Mouse (Mus musculus): ENCODE measurements around the gene Fam240a. TPM values are rescaled to one million over a fixed set of nuclear protein-coding genes. Genes with fewer than 3 reads are reported as not detected.

Gene Fam240a
- polyA plus RNA-seq, 1 experiment from 2014 or later: not detected

GRCm38 (mm10) chr9:110907201-110907837, 9.3 kb downstream of the Fam240a start:
- H3K27me3 ChIP-seq: no peaks in the 10 kb centered on the region
- no peak for ATAC-seq (ENCODE audit: low FRiP score, low read depth)
- H3K9ac ChIP-seq (replicated peaks): no peak overlapping the region
- H3K9me3 ChIP-seq: no peaks in the 10 kb centered on the region
- H3K36me3 ChIP-seq: no peaks in the 10 kb centered on the region
- H3K4me3 ChIP-seq: no peak overlapping the region
- no peaks in the 10 kb centered on the region for H3K4me1 ChIP-seq
- no peak overlapping the region for H3K27ac ChIP-seq (replicated peaks)
- 94% methylated on average over 11 of the region's 11 CpGs for WGBS
- no peak overlapping the region for H3K4me2 ChIP-seq (replicated peaks)

- Histone ChIP-seq H3K9ac (replicated peaks) (no peak overlapping the region), H3K4me1 (no peaks in the 10 kb centered on the region), H3K4me3 (no peak overlapping the region), H3K4me2 (replicated peaks) (no peak overlapping the region), H3K27ac (replicated peaks) (no peak overlapping the region), H3K9me3 (no peaks in the 10 kb centered on the region), H3K36me3 (no peaks in the 10 kb centered on the region), H3K27me3 (peaks cover 4% of the 10 kb centered on the region)
- WGBS: 88% methylated on average over 4 of the region's 4 CpGs
- no peak for ATAC-seq (ENCODE audit: low FRiP score, low read depth)
Measured at GRCm38 (mm10) chr9:110902271-110902670, 14.4 kb downstream of the Fam240a start.

- Histone ChIP-seq H3K4me3 (no peak overlapping the region), H3K36me3 (no peaks in the 10 kb centered on the region), H3K9ac (replicated peaks) (no peak overlapping the region), H3K9me3 (no peaks in the 10 kb centered on the region), H3K4me1 (no peaks in the 10 kb centered on the region), H3K27ac (replicated peaks) (no peak overlapping the region), H3K4me2 (replicated peaks) (no peak overlapping the region), H3K27me3 (peaks cover 4% of the 10 kb centered on the region)
- WGBS: 95% methylated on average over 6 of the region's 6 CpGs
- ATAC-seq (ENCODE audit: low FRiP score, low read depth): no peak
Measured at GRCm38 (mm10) chr9:110901204-110901603, 15.5 kb downstream of the Fam240a start.

- H3K9ac ChIP-seq (replicated peaks): no peak overlapping the region
- H3K9me3 ChIP-seq: no peaks in the 10 kb centered on the region
- H3K27ac ChIP-seq (replicated peaks): no peak overlapping the region
- H3K4me3 ChIP-seq: no peak overlapping the region
- no peak for ATAC-seq (ENCODE audit: low FRiP score, low read depth)
- no peaks in the 10 kb centered on the region for H3K36me3 ChIP-seq
- no peak overlapping the region for H3K4me2 ChIP-seq (replicated peaks)
- WGBS: 66% methylated on average over 10 of the region's 10 CpGs
- peaks cover 13% of the 10 kb centered on the region for H3K27me3 ChIP-seq
- H3K4me1 ChIP-seq: no peaks in the 10 kb centered on the region
Measured at GRCm38 (mm10) chr9:110899451-110900008, 17.1 kb downstream of the Fam240a start.

- H3K4me2 ChIP-seq (replicated peaks): peak overlapping the region; percentile 25
- peaks cover 13% of the 10 kb centered on the region for H3K27me3 ChIP-seq
- no peak overlapping the region for H3K27ac ChIP-seq (replicated peaks)
- H3K9ac ChIP-seq (replicated peaks): no peak overlapping the region
- 10% methylated on average over 6 of the region's 6 CpGs for WGBS
- no peaks in the 10 kb centered on the region for H3K4me1 ChIP-seq
- no peak overlapping the region for H3K4me3 ChIP-seq
- ATAC-seq (ENCODE audit: low FRiP score, low read depth): peak; percentile 35; the same call in 1 of the 2 replicates
- H3K9me3 ChIP-seq: no peaks in the 10 kb centered on the region
- H3K36me3 ChIP-seq: no peaks in the 10 kb centered on the region
Measured at GRCm38 (mm10) chr9:110896595-110896994, 20.1 kb downstream of the Fam240a start.

- peak; percentile 28; the same call in 1 of the 2 replicates for ATAC-seq (ENCODE audit: low FRiP score, low read depth)
- H3K27me3 ChIP-seq: peaks cover 15% of the 10 kb centered on the region
- H3K4me3 ChIP-seq: no peak overlapping the region
- WGBS: 21% methylated on average over 7 of the region's 7 CpGs
- H3K9me3 ChIP-seq: no peaks in the 10 kb centered on the region
- no peak overlapping the region for H3K9ac ChIP-seq (replicated peaks)
- H3K27ac ChIP-seq (replicated peaks): no peak overlapping the region
- H3K36me3 ChIP-seq: no peaks in the 10 kb centered on the region
- H3K4me1 ChIP-seq: no peaks in the 10 kb centered on the region
- H3K4me2 ChIP-seq (replicated peaks): peak overlapping the region; percentile 25
Measured at GRCm38 (mm10) chr9:110895994-110896393, 20.7 kb downstream of the Fam240a start.

- H3K27me3 ChIP-seq: peaks cover 18% of the 10 kb centered on the region
- no peak for ATAC-seq (ENCODE audit: low FRiP score, low read depth)
- H3K27ac ChIP-seq (replicated peaks): no peak overlapping the region
- H3K4me2 ChIP-seq (replicated peaks): no peak overlapping the region
- H3K4me1 ChIP-seq: no peaks in the 10 kb centered on the region
- WGBS: 61% methylated on average over 5 of the region's 5 CpGs
- H3K9ac ChIP-seq (replicated peaks): no peak overlapping the region
- H3K4me3 ChIP-seq: no peak overlapping the region
- no peaks in the 10 kb centered on the region for H3K36me3 ChIP-seq
- H3K9me3 ChIP-seq: no peaks in the 10 kb centered on the region
Measured at GRCm38 (mm10) chr9:110895507-110895906, 21.2 kb downstream of the Fam240a start.

GRCm38 (mm10) chr9:110893429-110893828, 23.2 kb downstream of the Fam240a start:
- Histone ChIP-seq H3K9me3 (no peaks in the 10 kb centered on the region), H3K4me3 (no peak overlapping the region), H3K27me3 (peaks cover 18% of the 10 kb centered on the region), H3K27ac (replicated peaks) (no peak overlapping the region), H3K4me1 (0 out of 2 replicates have a peak, but pooled peaks cover 5% of the 10 kb centered on the region), H3K9ac (replicated peaks) (no peak overlapping the region), H3K4me2 (replicated peaks) (no peak overlapping the region), H3K36me3 (no peaks in the 10 kb centered on the region)
- no peak for ATAC-seq (ENCODE audit: low FRiP score, low read depth)
- 63% methylated on average over 10 of the region's 10 CpGs for WGBS

GRCm38 (mm10) chr9:110892552-110892951, 24.1 kb downstream of the Fam240a start:
- no peaks in the 10 kb centered on the region for H3K36me3 ChIP-seq
- ATAC-seq (ENCODE audit: low FRiP score, low read depth): no peak
- H3K27me3 ChIP-seq: peaks cover 14% of the 10 kb centered on the region
- H3K27ac ChIP-seq (replicated peaks): no peak overlapping the region
- H3K4me2 ChIP-seq (replicated peaks): no peak overlapping the region
- H3K4me1 ChIP-seq: 0 out of 2 replicates have a peak, but pooled peaks cover 5% of the 10 kb centered on the region
- H3K4me3 ChIP-seq: no peak overlapping the region
- no peak overlapping the region for H3K9ac ChIP-seq (replicated peaks)
- no peaks in the 10 kb centered on the region for H3K9me3 ChIP-seq
- 83% methylated on average over 3 of the region's 3 CpGs for WGBS

GRCm38 (mm10) chr9:110891077-110891828, 25.4 kb downstream of the Fam240a start:
- Histone ChIP-seq H3K4me1 (0 out of 2 replicates have a peak, but pooled peaks cover 5% of the 10 kb centered on the region), H3K9ac (replicated peaks) (no peak overlapping the region), H3K4me2 (replicated peaks) (no peak overlapping the region), H3K27me3 (peaks cover 14% of the 10 kb centered on the region), H3K9me3 (no peaks in the 10 kb centered on the region), H3K36me3 (no peaks in the 10 kb centered on the region), H3K4me3 (no peak overlapping the region), H3K27ac (replicated peaks) (no peak overlapping the region)
- no peak for ATAC-seq (ENCODE audit: low FRiP score, low read depth)
- 80% methylated on average over 12 of the region's 12 CpGs for WGBS

- H3K4me2 ChIP-seq (replicated peaks): no peak overlapping the region
- H3K4me3 ChIP-seq: no peak overlapping the region
- no peak for ATAC-seq (ENCODE audit: low FRiP score, low read depth)
- peaks cover 6% of the 10 kb centered on the region for H3K27me3 ChIP-seq
- H3K9ac ChIP-seq (replicated peaks): no peak overlapping the region
- 0 out of 2 replicates have a peak, but pooled peaks cover 5% of the 10 kb centered on the region for H3K4me1 ChIP-seq
- WGBS: 17% methylated on average over 21 of the region's 21 CpGs
- no peaks in the 10 kb centered on the region for H3K36me3 ChIP-seq
- no peaks in the 10 kb centered on the region for H3K9me3 ChIP-seq
- H3K27ac ChIP-seq (replicated peaks): no peak overlapping the region
Measured at GRCm38 (mm10) chr9:110890026-110890783, 26.5 kb downstream of the Fam240a start.

Data from midbrain, embryonic 12.5 days (tissue).